Mouse (Mus musculus): ENCODE measurements at regions not wholly inside any gene's neighbourhood (a gene's known extent, or its start where the extent isn't known, plus 50 kb on each side); places are given as distances from the start of the nearest gene placed in this dataset.

DNA sequence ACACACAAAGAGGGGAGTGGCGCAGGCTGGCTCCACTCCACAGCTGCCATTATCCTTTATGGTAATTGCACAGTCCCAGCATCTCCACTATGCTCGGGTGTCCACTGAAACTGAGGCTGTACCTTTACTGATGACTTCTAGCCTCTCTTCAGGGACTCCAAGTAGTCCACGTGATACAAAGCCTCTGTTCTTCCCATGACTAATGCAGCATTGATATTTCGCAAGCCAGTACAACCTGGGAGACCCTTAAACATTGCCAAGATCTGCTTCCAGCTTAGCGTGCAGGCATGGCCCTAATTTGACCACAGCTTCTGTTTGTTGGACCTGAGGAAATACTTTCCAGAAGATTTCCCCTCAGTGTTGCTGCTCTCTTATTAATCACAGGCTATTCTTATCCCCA is 215.8 kb downstream of the Galc start:
- TF ChIP-seq POLR2A (IDR thresholded peaks at IDR 0.05; ENCODE audit: borderline replicate concordance, extremely low read depth, low read depth, low read length) (no peak), CTCF (IDR thresholded peaks at IDR 0.05; ENCODE audit: insufficient read depth, low read length) (no peak)

All from lung, adult 2 months (tissue).